Mouse (Mus musculus) liver, embryonic 13.5 days (tissue): ENCODE data around the gene Zgrf1. TPM values are rescaled to one million over a fixed set of nuclear protein-coding genes. Genes with fewer than 3 reads are reported as not detected.
A peak's percentile ranks its signal among the peaks of the same experiment; 100 is the strongest.

Source experiments
- ATAC-seq: fragments of 200-750 bp; cut with Nextera tagmentation; 2 replicates; pipeline ENCODE4 v1.8.0; 2017; ENCODE audit warnings: low read depth, mild to moderate bottlenecking, moderate number of reproducible peaks, moderate library complexity
- DNase-seq: peaks from one replicate; pipeline ENCODE4 v3.0.0; 2022
- H3K27ac ChIP-seq: fragments of 300-500 bp; sonication (generic); 2 replicates; pipeline ENCODE4 v1.5.1; 2015; ENCODE audit warnings: moderate library complexity, mild to moderate bottlenecking, inconsistent platforms
- H3K27me3 ChIP-seq: fragments of 300-500 bp; sonication (generic); 2 replicates; pipeline ENCODE4 v1.6.1; 2015; ENCODE audit warnings: mild to moderate bottlenecking, inconsistent platforms
- H3K36me3 ChIP-seq: fragments of 300-500 bp; sonication (generic); 2 replicates; pipeline ENCODE4 v1.6.1; 2015; ENCODE audit warnings: mild to moderate bottlenecking, inconsistent platforms
- H3K4me1 ChIP-seq: fragments of 300-500 bp; sonication (generic); replicated peaks from 2 replicates; pipeline ENCODE4 v1.6.1; 2015; ENCODE audit warnings: inconsistent platforms
- H3K4me2 ChIP-seq: fragments of 300-500 bp; sonication (generic); 2 replicates; pipeline ENCODE4 v1.6.1; 2015; ENCODE audit warnings: inconsistent platforms, mild to moderate bottlenecking, moderate library complexity
- H3K4me3 ChIP-seq: fragments of 300-500 bp; sonication (generic); replicated peaks from 2 replicates; pipeline ENCODE4 v1.5.1; 2015; ENCODE audit warnings: mild to moderate bottlenecking, inconsistent platforms
- H3K9ac ChIP-seq: fragments of 300-500 bp; sonication (generic); 2 replicates; pipeline ENCODE4 v1.6.1; 2015; ENCODE audit warnings: mild to moderate bottlenecking, inconsistent platforms
- H3K9me3 ChIP-seq: fragments of 300-500 bp; sonication (generic); replicated peaks from 2 replicates; pipeline ENCODE4 v1.6.1; 2016; ENCODE audit warnings: inconsistent platforms
- WGBS: fragments of 180-500 bp; shearing (Covaris S2); methylation state at CpG from one replicate; pipeline ENCODE4 v1.1.7; 2015; ENCODE audit not compliant: insufficient replicate concordance; 5-methylcytosine and 5-hydroxymethylcytosine counted together
- polyA plus RNA-seq: library from polyadenylated mRNA; unstranded; fragments of >200 nt; fragmentation: Nextera tagmentation; extraction: Ambion mirVana; gene quantifications from 2 replicates; pipeline ENCODE4 v1.2.1, GENCODE M21; 2015

Zgrf1 gene
- polyA plus RNA-seq, 1 experiment from 2014 or later: 3.6 TPM

- Histone ChIP-seq H3K9ac (no peak overlapping the region), H3K9me3 (no peaks in the 10 kb centered on the region), H3K27me3 (no peaks in the 10 kb centered on the region), H3K4me1 (no peaks in the 10 kb centered on the region), H3K4me3 (no peak overlapping the region), H3K36me3 (no peaks in the 10 kb centered on the region), H3K4me2 (no peak overlapping the region), H3K27ac (no peak overlapping the region)
- 76% methylated on average over 3 of the region's 3 CpGs for WGBS
- ATAC-seq (no peak), DNase-seq (no peak)
Observed at GRCm38 (mm10) chr3:127529210-127529609, 24.1 kb upstream of the Zgrf1 start.

- Histone ChIP-seq H3K27ac (no peak overlapping the region), H3K4me3 (no peak overlapping the region), H3K36me3 (no peaks in the 10 kb centered on the region), H3K9me3 (no peaks in the 10 kb centered on the region), H3K4me2 (no peak overlapping the region), H3K4me1 (no peaks in the 10 kb centered on the region), H3K27me3 (no peaks in the 10 kb centered on the region), H3K9ac (no peak overlapping the region)
- ATAC-seq (no peak), DNase-seq (no peak)
- WGBS: 64% methylated on average over 4 of the region's 4 CpGs
Observed at GRCm38 (mm10) chr3:127529824-127530223, 23.5 kb upstream of the Zgrf1 start.

- ATAC-seq: no peak
- H3K36me3 ChIP-seq: no peaks in the 10 kb centered on the region
- no peaks in the 10 kb centered on the region for H3K27me3 ChIP-seq
- H3K9me3 ChIP-seq: no peaks in the 10 kb centered on the region
- no peak overlapping the region for H3K4me3 ChIP-seq
- no peak overlapping the region for H3K9ac ChIP-seq
- no peak overlapping the region for H3K4me2 ChIP-seq
- no peak for DNase-seq
- no peak overlapping the region for H3K27ac ChIP-seq
- WGBS: 24% methylated on average over 4 of the region's 4 CpGs
- H3K4me1 ChIP-seq: no peaks in the 10 kb centered on the region
Observed at GRCm38 (mm10) chr3:127530293-127530692, 23.0 kb upstream of the Zgrf1 start.

GRCm38 (mm10) chr3:127539193-127539592, 14.1 kb upstream of the Zgrf1 start:
- no peak for ATAC-seq
- no peaks in the 10 kb centered on the region for H3K27me3 ChIP-seq
- WGBS: 77% methylated on average over 6 of the region's 6 CpGs

GRCm38 (mm10) chr3:127543976-127544375, 9.3 kb upstream of the Zgrf1 start:
- Histone ChIP-seq H3K27me3 (no peaks in the 10 kb centered on the region), H3K4me2 (no peak overlapping the region), H3K36me3 (peaks cover 54% of the 10 kb centered on the region), H3K9me3 (no peaks in the 10 kb centered on the region), H3K4me1 (peaks cover 4% of the 10 kb centered on the region), H3K4me3 (no peak overlapping the region), H3K27ac (no peak overlapping the region), H3K9ac (no peak overlapping the region)
- DNase-seq (no peak), ATAC-seq (no peak)
- WGBS: 86% methylated on average over 4 of the region's 4 CpGs

More at GRCm38 (mm10) chr3:127539193-127539592, 14.1 kb upstream of the Zgrf1 start:
- H3K4me3 ChIP-seq: no peak overlapping the region
- no peaks in the 10 kb centered on the region for H3K4me1 ChIP-seq
- no peak overlapping the region for H3K4me2 ChIP-seq
- no peak for DNase-seq
- no peaks in the 10 kb centered on the region for H3K9me3 ChIP-seq
- H3K36me3 ChIP-seq: peaks cover 51% of the 10 kb centered on the region
- H3K9ac ChIP-seq: no peak overlapping the region
- H3K27ac ChIP-seq: no peak overlapping the region

GRCm38 (mm10) chr3:127544610-127545121, 8.6 kb upstream of the Zgrf1 start:
- DNase-seq: no peak
- Histone ChIP-seq H3K4me2 (no peak overlapping the region), H3K9me3 (no peaks in the 10 kb centered on the region), H3K4me1 (peaks cover 4% of the 10 kb centered on the region), H3K27ac (no peak overlapping the region), H3K27me3 (no peaks in the 10 kb centered on the region), H3K9ac (no peak overlapping the region), H3K36me3 (peaks cover 51% of the 10 kb centered on the region), H3K4me3 (no peak overlapping the region)
- ATAC-seq: no peak
- 70% methylated on average over 5 of the region's 5 CpGs for WGBS

GRCm38 (mm10) chr3:127547882-127548281, 5.4 kb upstream of the Zgrf1 start:
- ATAC-seq (no peak), DNase-seq (peak; percentile 10)
- Histone ChIP-seq H3K9ac (no peak overlapping the region), H3K36me3 (peaks cover 39% of the 10 kb centered on the region), H3K4me3 (no peak overlapping the region), H3K4me2 (no peak overlapping the region), H3K9me3 (no peaks in the 10 kb centered on the region), H3K4me1 (peaks cover 9% of the 10 kb centered on the region), H3K27me3 (no peaks in the 10 kb centered on the region), H3K27ac (no peak overlapping the region)
- 48% methylated on average over 5 of the region's 5 CpGs for WGBS

- DNase-seq (no peak), ATAC-seq (no peak)
- Histone ChIP-seq H3K4me3 (peak overlapping the region; percentile 89), H3K9ac (peak overlapping the region; percentile 87), H3K27me3 (no peaks in the 10 kb centered on the region), H3K27ac (peak overlapping the region; percentile 57), H3K36me3 (peaks cover 22% of the 10 kb centered on the region), H3K4me1 (peaks cover 21% of the 10 kb centered on the region), H3K4me2 (peak overlapping the region; percentile 69), H3K9me3 (no peaks in the 10 kb centered on the region)
- 5% methylated on average over 9 of the region's 13 CpGs for WGBS
Observed at GRCm38 (mm10) chr3:127552434-127552972, 786 bp upstream of the Zgrf1 start.

- ATAC-seq: no peak
Observed at GRCm38 (mm10) chr3:127553720-127554043, 393 bp downstream of the Zgrf1 start.

GRCm38 (mm10) chr3:127554723-127555122, 1.4 kb downstream of the Zgrf1 start:
- no peak overlapping the region for H3K27ac ChIP-seq
- peaks cover 37% of the 10 kb centered on the region for H3K36me3 ChIP-seq
- peak overlapping the region; percentile 87 for H3K9ac ChIP-seq
- 71% methylated on average over 5 of the region's 5 CpGs for WGBS
- peak overlapping the region; percentile 89 for H3K4me3 ChIP-seq
- H3K4me2 ChIP-seq: peak overlapping the region; percentile 83
- DNase-seq (no peak), ATAC-seq (no peak)
- H3K4me1 ChIP-seq: peaks cover 17% of the 10 kb centered on the region
- no peaks in the 10 kb centered on the region for H3K27me3 ChIP-seq
- H3K9me3 ChIP-seq: no peaks in the 10 kb centered on the region

More at GRCm38 (mm10) chr3:127553720-127554043, 393 bp downstream of the Zgrf1 start:
- H3K4me1 ChIP-seq: peaks cover 17% of the 10 kb centered on the region
- H3K4me2 ChIP-seq: peak overlapping the region; percentile 83
- WGBS: 1% methylated on average over 4 of the region's 4 CpGs
- peak overlapping the region; percentile 71 for H3K27ac ChIP-seq
- no peak for DNase-seq
- no peaks in the 10 kb centered on the region for H3K9me3 ChIP-seq
- no peaks in the 10 kb centered on the region for H3K27me3 ChIP-seq
- peaks cover 31% of the 10 kb centered on the region for H3K36me3 ChIP-seq
- H3K9ac ChIP-seq: peak overlapping the region; percentile 87
- H3K4me3 ChIP-seq: peak overlapping the region; percentile 89

- peaks cover 65% of the 10 kb centered on the region for H3K36me3 ChIP-seq
- no peak overlapping the region for H3K27ac ChIP-seq
- no peaks in the 10 kb centered on the region for H3K27me3 ChIP-seq
- H3K4me3 ChIP-seq: no peak overlapping the region
- no peak for DNase-seq
- ATAC-seq: no peak
- no peaks in the 10 kb centered on the region for H3K9me3 ChIP-seq
- H3K4me2 ChIP-seq: no peak overlapping the region
- H3K4me1 ChIP-seq: peaks cover 17% of the 10 kb centered on the region
- H3K9ac ChIP-seq: no peak overlapping the region
Observed at GRCm38 (mm10) chr3:127558201-127558600, 4.9 kb downstream of the Zgrf1 start.

- ATAC-seq (peak; percentile 58), DNase-seq (no peak)
- Histone ChIP-seq H3K27ac (no peak overlapping the region), H3K27me3 (no peaks in the 10 kb centered on the region), H3K9ac (no peak overlapping the region), H3K36me3 (peaks cover 78% of the 10 kb centered on the region), H3K4me1 (peaks cover 6% of the 10 kb centered on the region), H3K4me3 (no peak overlapping the region), H3K9me3 (no peaks in the 10 kb centered on the region), H3K4me2 (no peak overlapping the region)
- 61% methylated on average over 4 of the region's 4 CpGs for WGBS
Observed at GRCm38 (mm10) chr3:127562974-127563373, 9.7 kb downstream of the Zgrf1 start.
